Mouse (Mus musculus) lung, embryonic 15.5 days (tissue): ENCODE measurements around the gene Frmpd2. TPM values are rescaled to one million over a fixed set of nuclear protein-coding genes. Genes with fewer than 3 reads are reported as not detected.
A peak's percentile ranks its signal among the peaks of the same experiment; 100 is the strongest.
"Not testable (repeated sequence)": the region's sequence is repeated elsewhere in the genome, so short reads cannot be mapped to it uniquely, and the experiment has no call there.

Experiments used
- ATAC-seq: fragments of 200-750 bp; cut with Nextera tagmentation; 2 replicates; pipeline ENCODE4 v1.8.0; 2017; ENCODE audit warnings: moderate number of reproducible peaks, borderline replicate concordance; ENCODE audit not compliant: low FRiP score, low TSS enrichment; ENCODE audit errors: extremely low read depth
- H3K27ac ChIP-seq: fragments of 300-500 bp; sonication (generic); 2 replicates; pipeline ENCODE4 v1.5.1; 2015; ENCODE audit warnings: moderate library complexity, mild to moderate bottlenecking, inconsistent platforms
- H3K27me3 ChIP-seq: fragments of 300-500 bp; sonication (generic); 2 replicates; pipeline ENCODE4 v1.6.1; 2015; ENCODE audit warnings: inconsistent platforms
- H3K36me3 ChIP-seq: fragments of 300-500 bp; sonication (generic); 2 replicates; pipeline ENCODE4 v1.6.1; 2015; ENCODE audit warnings: inconsistent platforms
- H3K4me1 ChIP-seq: fragments of 300-500 bp; sonication (generic); 2 replicates; pipeline ENCODE4 v1.6.1; 2015; ENCODE audit warnings: inconsistent platforms
- H3K4me2 ChIP-seq: fragments of 300-500 bp; sonication (generic); 2 replicates; pipeline ENCODE4 v1.6.1; 2015; ENCODE audit warnings: inconsistent platforms, mild to moderate bottlenecking, moderate library complexity
- H3K4me3 ChIP-seq: fragments of 300-500 bp; sonication (generic); 2 replicates; pipeline ENCODE4 v1.5.1; 2015; ENCODE audit warnings: mild to moderate bottlenecking, inconsistent platforms
- H3K9ac ChIP-seq: fragments of 300-500 bp; sonication (generic); 2 replicates; pipeline ENCODE4 v1.6.1; 2015; ENCODE audit warnings: inconsistent platforms
- H3K9me3 ChIP-seq: fragments of 300-500 bp; sonication (generic); 2 replicates; pipeline ENCODE4 v1.6.1; 2016; ENCODE audit warnings: inconsistent platforms
- WGBS: fragments of 180-500 bp; shearing (Covaris S2); methylation state at CpG from one replicate; pipeline ENCODE4 v1.1.7; 2015; 5-methylcytosine and 5-hydroxymethylcytosine counted together
- polyA plus RNA-seq: library from polyadenylated mRNA; unstranded; fragments of >200 nt; fragmentation: Nextera tagmentation; extraction: Ambion mirVana; gene quantifications from 2 replicates; pipeline ENCODE4 v1.2.1, GENCODE M21; 2015

Frmpd2 gene
- 0.10 and 0.11 TPM in 2 replicates for polyA plus RNA-seq

GRCm38 (mm10) chr14:33471331-33471730 is at the start of gene Frmpd2:
Gene Frmpd2, plus strand, starts transcription at chr14:33471696.
- H3K9me3 ChIP-seq: no peaks in the 10 kb centered on the region
- no peak within 1 kb of the TSS for H3K9ac ChIP-seq
- H3K27ac ChIP-seq: no peak within 1 kb of the TSS
- 20% methylated on average over 3 of the region's 3 CpGs for WGBS
- no peaks in the 10 kb centered on the region for H3K27me3 ChIP-seq
- H3K4me1 ChIP-seq: no peaks in the 10 kb centered on the region
- H3K4me2 ChIP-seq: no peak within 1 kb of the TSS
- H3K36me3 ChIP-seq: no peaks in the 10 kb centered on the region
- no peak for ATAC-seq
- H3K4me3 ChIP-seq: no peak within 1 kb of the TSS

GRCm38 (mm10) chr14:33423003-33423402 is 48.5 kb upstream of the Frmpd2 start:
- no peak overlapping the region for H3K9ac ChIP-seq
- H3K4me2 ChIP-seq: no peak overlapping the region
- H3K27ac ChIP-seq: no peak overlapping the region
- H3K9me3 ChIP-seq: no peaks in the 10 kb centered on the region
- no peak for ATAC-seq
- 88% methylated on average over 1 of the region's 1 CpGs for WGBS
- peaks cover 5% of the 10 kb centered on the region for H3K4me1 ChIP-seq
- no peaks in the 10 kb centered on the region for H3K36me3 ChIP-seq
- H3K27me3 ChIP-seq: no peaks in the 10 kb centered on the region
- H3K4me3 ChIP-seq: no peak overlapping the region

GRCm38 (mm10) chr14:33424124-33424523 is 47.4 kb upstream of the Frmpd2 start:
- Histone ChIP-seq H3K27me3 (no peaks in the 10 kb centered on the region), H3K36me3 (no peaks in the 10 kb centered on the region), H3K4me2 (no peak overlapping the region), H3K9ac (no peak overlapping the region), H3K4me3 (no peak overlapping the region), H3K27ac (no peak overlapping the region), H3K9me3 (no peaks in the 10 kb centered on the region), H3K4me1 (peaks cover 5% of the 10 kb centered on the region)
- no peak for ATAC-seq

DNA sequence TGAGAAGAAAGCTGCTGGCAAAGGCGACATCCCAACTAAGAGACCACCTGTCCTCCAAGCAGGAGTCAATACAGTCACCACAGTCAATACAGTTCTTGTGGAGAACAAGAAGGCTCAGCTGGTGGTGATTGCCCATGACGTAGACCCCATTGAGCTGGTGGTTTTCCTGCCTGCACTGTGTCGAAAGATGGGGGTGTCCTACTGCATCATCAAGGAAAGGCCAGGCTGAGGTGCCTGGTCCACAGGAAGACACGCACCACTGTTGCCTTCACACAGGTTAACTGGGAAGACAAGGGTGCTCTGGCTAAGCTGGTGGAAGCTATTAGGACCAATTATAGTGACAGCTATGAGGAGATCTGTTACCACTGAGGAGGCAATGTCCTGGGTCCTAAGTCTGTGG is 39.0 kb upstream of the Frmpd2 start:
- not testable (repeated sequence) for H3K4me3 ChIP-seq, H3K27ac ChIP-seq, H3K4me2 ChIP-seq, H3K36me3 ChIP-seq, H3K27me3 ChIP-seq, H3K9me3 ChIP-seq, ATAC-seq, H3K9ac ChIP-seq, H3K4me1 ChIP-seq
- WGBS: 91% methylated on average over 4 of the region's 4 CpGs

GRCm38 (mm10) chr14:33443780-33444179 is 27.7 kb upstream of the Frmpd2 start:
- WGBS: 75% methylated on average over 2 of the region's 2 CpGs
- H3K36me3 ChIP-seq: no peaks in the 10 kb centered on the region
- no peaks in the 10 kb centered on the region for H3K9me3 ChIP-seq
- no peaks in the 10 kb centered on the region for H3K27me3 ChIP-seq
- no peak overlapping the region for H3K4me3 ChIP-seq
- no peak for ATAC-seq
- H3K27ac ChIP-seq: no peak overlapping the region
- H3K4me1 ChIP-seq: peaks cover 23% of the 10 kb centered on the region; the same call in 1 of the 2 replicates
- no peak overlapping the region for H3K9ac ChIP-seq
- no peak overlapping the region for H3K4me2 ChIP-seq

- H3K4me1 ChIP-seq: peaks cover 23% of the 10 kb centered on the region; the same call in 1 of the 2 replicates
- peak overlapping the region; percentile 85 for H3K9ac ChIP-seq
- no peaks in the 10 kb centered on the region for H3K9me3 ChIP-seq
- H3K36me3 ChIP-seq: no peaks in the 10 kb centered on the region
- peak overlapping the region; percentile 85 for H3K4me3 ChIP-seq
- H3K27me3 ChIP-seq: no peaks in the 10 kb centered on the region
- peak overlapping the region; percentile 55 for H3K4me2 ChIP-seq
- 29% methylated on average over 3 of the region's 3 CpGs for WGBS
- ATAC-seq: no peak
- H3K27ac ChIP-seq: no peak overlapping the region
These were observed 25.5 kb upstream of the Frmpd2 start for GRCm38 (mm10) chr14:33445962-33446361.

GRCm38 (mm10) chr14:33446561-33447023 is 24.9 kb upstream of the Frmpd2 start:
- Histone ChIP-seq H3K9me3 (no peaks in the 10 kb centered on the region), H3K27ac (peak overlapping the region; percentile 90), H3K4me1 (peaks cover 23% of the 10 kb centered on the region; the same call in 1 of the 2 replicates), H3K36me3 (no peaks in the 10 kb centered on the region), H3K4me2 (peak overlapping the region; percentile 55), H3K9ac (peak overlapping the region; percentile 85), H3K27me3 (no peaks in the 10 kb centered on the region), H3K4me3 (peak overlapping the region; percentile 85)
- under 1% methylated on average over 68 of the region's 72 CpGs for WGBS
- no peak; the same call in none of the 2 replicates for ATAC-seq

DNA sequence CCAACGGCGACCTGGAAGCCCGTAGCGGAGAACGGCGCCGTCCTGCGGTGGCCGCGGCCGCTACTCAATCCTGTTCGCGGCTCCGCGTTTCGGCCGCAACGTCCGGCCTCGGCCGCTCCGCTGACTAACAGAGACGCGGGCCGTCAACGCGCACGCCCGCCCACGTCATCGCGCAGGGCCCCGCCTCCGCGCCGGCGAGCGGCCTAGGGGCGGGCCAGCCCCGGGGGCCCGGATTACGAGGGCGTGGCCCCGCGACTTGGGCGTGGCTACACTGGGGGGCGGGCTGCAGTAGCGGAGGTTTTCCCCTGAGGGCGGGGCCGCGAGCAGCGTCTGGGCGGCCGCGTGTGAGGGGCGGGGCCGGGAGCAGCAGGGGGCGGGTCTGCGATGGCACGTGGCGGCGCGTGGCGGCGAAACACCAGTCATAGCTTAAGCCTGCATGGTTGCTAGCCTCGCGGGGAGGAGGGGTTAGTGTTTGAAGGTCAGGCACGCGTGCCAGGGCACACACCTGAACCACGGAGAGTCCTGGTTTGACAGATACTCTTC is 24.4 kb upstream of the Frmpd2 start, which contains the start of gene Mapk8:
Gene Mapk8, minus strand, starts transcription at position 132 of the 543 bp plus-strand sequence.
- Histone ChIP-seq H3K36me3 (no peaks in the 10 kb centered on the region), H3K9me3 (no peaks in the 10 kb centered on the region), H3K4me3 (peak within 1 kb of the TSS; percentile 85), H3K27ac (peak within 1 kb of the TSS; percentile 90), H3K4me2 (peak within 1 kb of the TSS; percentile 60), H3K4me1 (peaks cover 23% of the 10 kb centered on the region; the same call in 1 of the 2 replicates), H3K9ac (peak within 1 kb of the TSS; percentile 85), H3K27me3 (no peaks in the 10 kb centered on the region)
- peak; percentile 99 for ATAC-seq
- 0% methylated on average over 64 of the region's 70 CpGs for WGBS

- Histone ChIP-seq H3K4me2 (no peak overlapping the region), H3K9ac (no peak overlapping the region), H3K27me3 (no peaks in the 10 kb centered on the region), H3K4me3 (no peak overlapping the region), H3K36me3 (no peaks in the 10 kb centered on the region), H3K27ac (no peak overlapping the region), H3K4me1 (peaks cover 19% of the 10 kb centered on the region; the same call in 1 of the 2 replicates), H3K9me3 (no peaks in the 10 kb centered on the region)
- WGBS: 75% methylated on average over 4 of the region's 4 CpGs
- no peak for ATAC-seq
These were observed 23.2 kb upstream of the Frmpd2 start for GRCm38 (mm10) chr14:33448276-33448675.

GRCm38 (mm10) chr14:33449296-33449840 is 22.1 kb upstream of the Frmpd2 start:
- 80% methylated on average over 2 of the region's 2 CpGs for WGBS
- no peaks in the 10 kb centered on the region for H3K9me3 ChIP-seq
- no peak overlapping the region for H3K4me2 ChIP-seq
- no peak overlapping the region for H3K4me3 ChIP-seq
- H3K4me1 ChIP-seq: peaks cover 14% of the 10 kb centered on the region; the same call in 1 of the 2 replicates
- H3K27ac ChIP-seq: no peak overlapping the region
- no peaks in the 10 kb centered on the region for H3K36me3 ChIP-seq
- ATAC-seq: no peak
- H3K9ac ChIP-seq: no peak overlapping the region
- no peaks in the 10 kb centered on the region for H3K27me3 ChIP-seq

- Histone ChIP-seq H3K4me1 (peaks cover 10% of the 10 kb centered on the region; the same call in 1 of the 2 replicates), H3K27ac (no peak overlapping the region), H3K9ac (no peak overlapping the region), H3K27me3 (no peaks in the 10 kb centered on the region), H3K4me2 (no peak overlapping the region), H3K4me3 (no peak overlapping the region), H3K9me3 (no peaks in the 10 kb centered on the region), H3K36me3 (no peaks in the 10 kb centered on the region)
- ATAC-seq: no peak
These were observed 21.2 kb upstream of the Frmpd2 start for GRCm38 (mm10) chr14:33450331-33450730.

DNA sequence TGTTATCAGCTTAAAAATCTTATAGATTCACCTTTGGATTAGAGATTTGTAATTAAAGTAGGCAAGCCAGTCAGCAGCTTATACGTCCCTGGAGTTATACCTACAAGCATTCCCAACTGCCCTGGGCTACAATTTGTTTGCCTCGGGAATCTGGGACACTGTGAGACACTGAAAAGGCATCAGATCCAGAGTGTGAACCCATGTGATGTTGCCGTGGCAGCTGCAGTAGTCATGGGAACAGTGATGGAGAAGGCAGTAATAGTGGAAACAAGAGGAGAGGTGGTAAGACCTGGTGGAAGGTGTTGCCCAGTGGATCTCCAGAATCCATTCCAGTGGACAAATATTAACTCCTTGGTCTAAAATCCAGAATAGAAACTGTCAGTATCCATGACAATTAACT is 7.8 kb upstream of the Frmpd2 start:
- H3K27me3 ChIP-seq: no peaks in the 10 kb centered on the region
- no peak for ATAC-seq
- no peak overlapping the region for H3K4me2 ChIP-seq
- H3K36me3 ChIP-seq: no peaks in the 10 kb centered on the region
- no peak overlapping the region for H3K4me3 ChIP-seq
- H3K27ac ChIP-seq: no peak overlapping the region
- no peaks in the 10 kb centered on the region for H3K4me1 ChIP-seq
- no peaks in the 10 kb centered on the region for H3K9me3 ChIP-seq
- H3K9ac ChIP-seq: no peak overlapping the region
- WGBS: 70% methylated on average over 3 of the region's 3 CpGs
